Mouse (Mus musculus) hindbrain, embryonic 11.5 days (tissue): ENCODE measurements around the gene Brpf1. TPM values are rescaled to one million over a fixed set of nuclear protein-coding genes. Genes with fewer than 3 reads are reported as not detected.
"Not testable (repeated sequence)": the region's sequence is repeated elsewhere in the genome, so short reads cannot be mapped to it uniquely, and the experiment has no call there.

Source experiments
- ATAC-seq: fragments of 200-750 bp; cut with Nextera tagmentation; 2 replicates; pipeline ENCODE4 v1.8.0; 2017; ENCODE audit warnings: mild to moderate bottlenecking, moderate TSS enrichment, moderate library complexity; ENCODE audit not compliant: low FRiP score
- DNase-seq: peaks from one replicate; pipeline ENCODE4 v3.0.0-alpha.2; 2015; ENCODE audit warnings: low spot score
- H3K27ac ChIP-seq: fragments of 300-500 bp; sonication (generic); 2 replicates; pipeline ENCODE4 v1.5.1; 2014; ENCODE audit warnings: mild to moderate bottlenecking, low read depth, low read length
- H3K27me3 ChIP-seq: fragments of 300-500 bp; sonication (generic); 2 replicates; pipeline ENCODE4 v1.6.1; 2014; ENCODE audit warnings: mild to moderate bottlenecking, low read length, moderate library complexity, mixed read lengths; ENCODE audit not compliant: control insufficient read depth, insufficient read depth
- H3K36me3 ChIP-seq: fragments of 300-500 bp; sonication (generic); 2 replicates; pipeline ENCODE4 v1.6.1; 2014; ENCODE audit warnings: mild to moderate bottlenecking, low read length, moderate library complexity, mixed read lengths; ENCODE audit not compliant: control insufficient read depth, insufficient read depth
- H3K4me1 ChIP-seq: fragments of 300-500 bp; sonication (generic); replicated peaks from 2 replicates; pipeline ENCODE4 v1.6.1; 2014; ENCODE audit warnings: low read length, mixed read lengths; ENCODE audit not compliant: control insufficient read depth, insufficient read depth
- H3K4me2 ChIP-seq: fragments of 300-500 bp; sonication (generic); replicated peaks from 2 replicates; pipeline ENCODE4 v1.6.1; 2014; ENCODE audit warnings: mild to moderate bottlenecking, low read depth, low read length
- H3K4me3 ChIP-seq: fragments of 300-500 bp; sonication (generic); 2 replicates; pipeline ENCODE4 v1.5.1; 2014; ENCODE audit warnings: low read depth, low read length
- H3K9ac ChIP-seq: fragments of 300-500 bp; sonication (generic); 2 replicates; pipeline ENCODE4 v1.6.1; 2014; ENCODE audit warnings: low read depth, low read length
- H3K9me3 ChIP-seq: fragments of 300-500 bp; sonication (generic); 2 replicates; pipeline ENCODE4 v1.6.1; 2016; ENCODE audit warnings: low read length; ENCODE audit not compliant: control insufficient read depth
- WGBS: fragments of 180-500 bp; shearing (Covaris S2); extraction: QIAGEN DNeasy Blood & Tissue Kit; methylation state at CpG from one replicate; pipeline ENCODE4 v1.1.7; 2014; 5-methylcytosine and 5-hydroxymethylcytosine counted together
- polyA plus RNA-seq: library from polyadenylated mRNA; unstranded; fragments of >200 nt; fragmentation: Nextera tagmentation; extraction: Ambion mirVana; gene quantifications from 2 replicates; pipeline ENCODE4 v1.2.1, GENCODE M21; 2014

Brpf1 gene
- polyA plus RNA-seq, 1 experiment from 2014 or later = 19.4 TPM

GRCm38 (mm10) chr6:113326533-113327315 is 19.8 kb downstream of the Brpf1 start, which contains the start of gene Ogg1:
Gene Ogg1 (plus strand): TSS chr6:113326972.
- DNase-seq (peak; percentile 97), ATAC-seq (peak; percentile 99)
- H3K9ac ChIP-seq = peak within 1 kb of the TSS; percentile 79
- WGBS = under 1% methylated on average over 52 of the region's 52 CpGs
- H3K4me3 ChIP-seq = peak within 1 kb of the TSS; percentile 52
- 0 out of 2 replicates have a peak, but pooled peaks cover 2% of the 10 kb centered on the region for H3K4me1 ChIP-seq
- H3K4me2 ChIP-seq = peak within 1 kb of the TSS; percentile 88
- H3K27ac ChIP-seq = peak within 1 kb of the TSS; percentile 91
- H3K36me3 ChIP-seq = peaks cover 12% of the 10 kb centered on the region; the same call in 1 of the 2 replicates
- H3K27me3 ChIP-seq = no peaks in the 10 kb centered on the region
- H3K9me3 ChIP-seq = no peaks in the 10 kb centered on the region

- H3K4me1 ChIP-seq = 0 out of 2 replicates have a peak, but pooled peaks cover 2% of the 10 kb centered on the region
- no peaks in the 10 kb centered on the region for H3K27me3 ChIP-seq
- no peaks in the 10 kb centered on the region for H3K9me3 ChIP-seq
- H3K27ac ChIP-seq = no peak overlapping the region
- no peaks in the 10 kb centered on the region for H3K36me3 ChIP-seq
- no peak for DNase-seq
- no peak overlapping the region for H3K4me2 ChIP-seq
- no peak overlapping the region for H3K4me3 ChIP-seq
- ATAC-seq = no peak
- WGBS = 93% methylated on average over 1 of the region's 1 CpGs
- no peak overlapping the region for H3K9ac ChIP-seq
Measured at GRCm38 (mm10) chr6:113329396-113329795, 22.5 kb downstream of the Brpf1 start.

GRCm38 (mm10) chr6:113330547-113330946 is 23.6 kb downstream of the Brpf1 start:
- WGBS = 63% methylated on average over 2 of the region's 2 CpGs
- Histone ChIP-seq H3K4me2 (no peak overlapping the region), H3K36me3 (no peaks in the 10 kb centered on the region), H3K9me3 (no peaks in the 10 kb centered on the region), H3K27ac (no peak overlapping the region), H3K4me3 (no peak overlapping the region), H3K4me1 (0 out of 2 replicates have a peak, but pooled peaks cover 1% of the 10 kb centered on the region), H3K9ac (no peak overlapping the region), H3K27me3 (no peaks in the 10 kb centered on the region)
- no peak for ATAC-seq
- no peak for DNase-seq

- DNase-seq = no peak
Measured at GRCm38 (mm10) chr6:113331721-113332120, 24.8 kb downstream of the Brpf1 start.

GRCm38 (mm10) chr6:113332734-113333133 is 25.8 kb downstream of the Brpf1 start:
- 70% methylated on average over 6 of the region's 6 CpGs for WGBS
- H3K36me3 ChIP-seq, H3K9me3 ChIP-seq, DNase-seq, H3K27me3 ChIP-seq, ATAC-seq, H3K9ac ChIP-seq, H3K4me1 ChIP-seq, H3K4me3 ChIP-seq, H3K4me2 ChIP-seq, H3K27ac ChIP-seq: not testable (repeated sequence)

More at GRCm38 (mm10) chr6:113331721-113332120, 24.8 kb downstream of the Brpf1 start:
- H3K27ac ChIP-seq = no peak overlapping the region
- no peaks in the 10 kb centered on the region for H3K27me3 ChIP-seq
- 0 out of 2 replicates have a peak, but pooled peaks cover 3% of the 10 kb centered on the region for H3K36me3 ChIP-seq
- no peak overlapping the region for H3K4me3 ChIP-seq
- H3K9ac ChIP-seq = no peak overlapping the region
- H3K4me1 ChIP-seq = no peaks in the 10 kb centered on the region
- 91% methylated on average over 11 of the region's 11 CpGs for WGBS
- H3K9me3 ChIP-seq = no peaks in the 10 kb centered on the region
- no peak overlapping the region for H3K4me2 ChIP-seq
- ATAC-seq = no peak

GRCm38 (mm10) chr6:113333137-113333950 is 26.4 kb downstream of the Brpf1 start:
- WGBS = 87% methylated on average over 14 of the region's 14 CpGs
- DNase-seq (no peak), ATAC-seq (peak; percentile 22; the same call in 1 of the 2 replicates)

GRCm38 (mm10) chr6:113334216-113334615 is 27.3 kb downstream of the Brpf1 start:
- no peak for ATAC-seq
- Histone ChIP-seq H3K9ac (no peak overlapping the region), H3K9me3 (no peaks in the 10 kb centered on the region), H3K36me3 (0 out of 2 replicates have a peak, but pooled peaks cover 3% of the 10 kb centered on the region), H3K4me3 (no peak overlapping the region), H3K4me2 (no peak overlapping the region), H3K27me3 (no peaks in the 10 kb centered on the region), H3K27ac (no peak overlapping the region), H3K4me1 (no peaks in the 10 kb centered on the region)
- no peak for DNase-seq
- WGBS = 81% methylated on average over 6 of the region's 6 CpGs

More at GRCm38 (mm10) chr6:113333137-113333950, 26.4 kb downstream of the Brpf1 start:
- Histone ChIP-seq H3K27ac (no peak overlapping the region), H3K4me2 (no peak overlapping the region), H3K9ac (no peak overlapping the region), H3K4me1 (no peaks in the 10 kb centered on the region), H3K4me3 (no peak overlapping the region), H3K9me3 (no peaks in the 10 kb centered on the region), H3K36me3 (0 out of 2 replicates have a peak, but pooled peaks cover 3% of the 10 kb centered on the region), H3K27me3 (no peaks in the 10 kb centered on the region)

- Histone ChIP-seq H3K4me2 (no peak overlapping the region), H3K36me3 (0 out of 2 replicates have a peak, but pooled peaks cover 3% of the 10 kb centered on the region)
Measured at GRCm38 (mm10) chr6:113336852-113337620, 30.1 kb downstream of the Brpf1 start.

More at GRCm38 (mm10) chr6:113336852-113337620, 30.1 kb downstream of the Brpf1 start:
- Histone ChIP-seq H3K27ac (no peak overlapping the region), H3K9me3 (no peaks in the 10 kb centered on the region), H3K4me3 (no peak overlapping the region), H3K27me3 (no peaks in the 10 kb centered on the region), H3K4me1 (no peaks in the 10 kb centered on the region), H3K9ac (no peak overlapping the region)
- 80% methylated on average over 8 of the region's 8 CpGs for whole genome bisulfite sequencing
- DNase-seq (no peak), ATAC-seq (no peak)
